Mouse (Mus musculus): Measurements from ENCODE around the gene Dlg3. TPM values are rescaled to one million over a fixed set of nuclear protein-coding genes. Genes with fewer than 3 reads are reported as not detected.

The Dlg3 gene
- polyA plus RNA-seq, 1 experiment from 2014 or later: 14.1 TPM

- DNase-seq (ENCODE audit: low spot score): no peak
- WGBS: 66% methylated on average over 6 of the region's 6 CpGs
- no peak overlapping the region for H3K4me3 ChIP-seq
- H3K9me3 ChIP-seq: no peaks in the 10 kb centered on the region
- peaks cover 68% of the 10 kb centered on the region for H3K36me3 ChIP-seq (replicated peaks)
- H3K4me1 ChIP-seq: no peaks in the 10 kb centered on the region
- peaks cover 69% of the 10 kb centered on the region for H3K27me3 ChIP-seq (replicated peaks; ENCODE audit: low read depth, poor library complexity, severe bottlenecking)
- no peak overlapping the region for H3K27ac ChIP-seq (replicated peaks)
Observed at GRCm38 (mm10) chrX:100802034-100802433, 34.5 kb downstream of the Dlg3 start.

GRCm38 (mm10) chrX:100811129-100811528, 43.6 kb downstream of the Dlg3 start:
- Histone ChIP-seq H3K4me1 (no peaks in the 10 kb centered on the region), H3K9me3 (no peaks in the 10 kb centered on the region), H3K36me3 (replicated peaks) (peaks cover 100% of the 10 kb centered on the region), H3K27me3 (replicated peaks; ENCODE audit: low read depth, poor library complexity, severe bottlenecking) (peaks cover 80% of the 10 kb centered on the region), H3K4me3 (no peak overlapping the region), H3K27ac (replicated peaks) (no peak overlapping the region)
- no peak for DNase-seq (ENCODE audit: low spot score)
- WGBS: 92% methylated on average over 4 of the region's 4 CpGs

GRCm38 (mm10) chrX:100814139-100814538, 46.6 kb downstream of the Dlg3 start:
- Histone ChIP-seq H3K27ac (replicated peaks) (no peak overlapping the region), H3K4me1 (no peaks in the 10 kb centered on the region), H3K36me3 (replicated peaks) (peaks cover 97% of the 10 kb centered on the region), H3K9me3 (no peaks in the 10 kb centered on the region), H3K27me3 (replicated peaks; ENCODE audit: low read depth, poor library complexity, severe bottlenecking) (peaks cover 85% of the 10 kb centered on the region), H3K4me3 (no peak overlapping the region)
- WGBS: 84% methylated on average over 8 of the region's 8 CpGs
- no peak for DNase-seq (ENCODE audit: low spot score)

GRCm38 (mm10) chrX:100815766-100816165, 48.2 kb downstream of the Dlg3 start:
- 87% methylated on average over 7 of the region's 7 CpGs for WGBS
- Histone ChIP-seq H3K4me3 (no peak overlapping the region), H3K27me3 (replicated peaks; ENCODE audit: low read depth, poor library complexity, severe bottlenecking) (peaks cover 82% of the 10 kb centered on the region), H3K4me1 (no peaks in the 10 kb centered on the region), H3K27ac (replicated peaks) (no peak overlapping the region), H3K9me3 (no peaks in the 10 kb centered on the region), H3K36me3 (replicated peaks) (peaks cover 81% of the 10 kb centered on the region)
- no peak for DNase-seq (ENCODE audit: low spot score)

GRCm38 (mm10) chrX:100818681-100819080, 51.2 kb downstream of the Dlg3 start:
- Histone ChIP-seq H3K27ac (replicated peaks) (no peak overlapping the region), H3K27me3 (replicated peaks; ENCODE audit: low read depth, poor library complexity, severe bottlenecking) (peaks cover 74% of the 10 kb centered on the region), H3K9me3 (no peaks in the 10 kb centered on the region), H3K4me1 (no peaks in the 10 kb centered on the region), H3K36me3 (replicated peaks) (peaks cover 52% of the 10 kb centered on the region), H3K4me3 (no peak overlapping the region)
- 89% methylated on average over 9 of the region's 9 CpGs for WGBS
- DNase-seq (ENCODE audit: low spot score): no peak

GRCm38 (mm10) chrX:100821149-100821548, 53.6 kb downstream of the Dlg3 start:
- Histone ChIP-seq H3K27me3 (replicated peaks; ENCODE audit: low read depth, poor library complexity, severe bottlenecking) (peaks cover 60% of the 10 kb centered on the region), H3K4me1 (no peaks in the 10 kb centered on the region), H3K9me3 (no peaks in the 10 kb centered on the region), H3K27ac (replicated peaks) (no peak overlapping the region), H3K36me3 (replicated peaks) (peaks cover 27% of the 10 kb centered on the region), H3K4me3 (no peak overlapping the region)
- WGBS: 69% methylated on average over 1 of the region's 1 CpGs
- DNase-seq (ENCODE audit: low spot score): no peak

- WGBS: 76% methylated on average over 1 of the region's 1 CpGs
- Histone ChIP-seq H3K27me3 (replicated peaks; ENCODE audit: low read depth, poor library complexity, severe bottlenecking) (peaks cover 42% of the 10 kb centered on the region), H3K36me3 (replicated peaks) (no peaks in the 10 kb centered on the region), H3K4me3 (no peak overlapping the region), H3K4me1 (no peaks in the 10 kb centered on the region), H3K27ac (replicated peaks) (no peak overlapping the region), H3K9me3 (no peaks in the 10 kb centered on the region)
- DNase-seq (ENCODE audit: low spot score): no peak
Observed at GRCm38 (mm10) chrX:100825557-100825956, 58.0 kb downstream of the Dlg3 start.

- no peak for DNase-seq (ENCODE audit: low spot score)
- 90% methylated on average over 2 of the region's 2 CpGs for WGBS
- Histone ChIP-seq H3K4me3 (no peak overlapping the region), H3K36me3 (replicated peaks) (no peaks in the 10 kb centered on the region), H3K9me3 (no peaks in the 10 kb centered on the region), H3K27me3 (replicated peaks; ENCODE audit: low read depth, poor library complexity, severe bottlenecking) (peaks cover 35% of the 10 kb centered on the region), H3K27ac (replicated peaks) (no peak overlapping the region), H3K4me1 (no peaks in the 10 kb centered on the region)
Observed at GRCm38 (mm10) chrX:100832806-100833205, 65.3 kb downstream of the Dlg3 start.

GRCm38 (mm10) chrX:100839211-100839610, 71.7 kb downstream of the Dlg3 start:
- no peak for DNase-seq (ENCODE audit: low spot score)
- Histone ChIP-seq H3K27ac (replicated peaks) (no peak overlapping the region), H3K4me3 (no peak overlapping the region), H3K36me3 (replicated peaks) (no peaks in the 10 kb centered on the region), H3K27me3 (replicated peaks; ENCODE audit: low read depth, poor library complexity, severe bottlenecking) (peaks cover 50% of the 10 kb centered on the region), H3K9me3 (no peaks in the 10 kb centered on the region), H3K4me1 (no peaks in the 10 kb centered on the region)

Other genes starting within 250 kb of the Dlg3 start
- gene Dgat2l6, start 242.9 kb upstream of the Dlg3 start, polyA plus RNA-seq (2016; fragmentation: Nextera tagmentation; extraction: Ambion mirVana): not detected in 2 replicates
- not detected in 2 replicates for gene Awat1, start 195.5 kb upstream of the Dlg3 start, polyA plus RNA-seq (2016; fragmentation: Nextera tagmentation; extraction: Ambion mirVana)
- not detected in 2 replicates for gene P2ry4, start 172.9 kb upstream of the Dlg3 start, polyA plus RNA-seq (2016; fragmentation: Nextera tagmentation; extraction: Ambion mirVana)
- gene Arr3, start 162.2 kb upstream of the Dlg3 start, polyA plus RNA-seq (2016; fragmentation: Nextera tagmentation; extraction: Ambion mirVana): not detected in 2 replicates
- gene Kif4, start 142.0 kb upstream of the Dlg3 start, polyA plus RNA-seq (2016; fragmentation: Nextera tagmentation; extraction: Ambion mirVana): 37.0 and 40.2 TPM in 2 replicates
- 114 and 117 TPM in 2 replicates for gene Pdzd11, start 141.2 kb upstream of the Dlg3 start, polyA plus RNA-seq (2016; fragmentation: Nextera tagmentation; extraction: Ambion mirVana)
- gene Gdpd2, start 37.8 kb upstream of the Dlg3 start, polyA plus RNA-seq (2016; fragmentation: Nextera tagmentation; extraction: Ambion mirVana): 2.7 and 3.1 TPM in 2 replicates